Mouse (Mus musculus) forebrain, embryonic 15.5 days (tissue): ENCODE data around the gene Dnase1l3. TPM values are rescaled to one million over a fixed set of nuclear protein-coding genes. Genes with fewer than 3 reads are reported as not detected.

Experiments
- ATAC-seq: fragments of 200-750 bp; cut with Nextera tagmentation; replicated peaks from 2 replicates; pipeline ENCODE4 v1.8.0; 2017; ENCODE audit warnings: mild to moderate bottlenecking, moderate TSS enrichment, moderate library complexity
- H3K27ac ChIP-seq: fragments of 300-500 bp; sonication (generic); replicated peaks from 2 replicates; pipeline ENCODE4 v1.5.1; 2015; ENCODE audit warnings: mild to moderate bottlenecking, inconsistent platforms
- H3K27me3 ChIP-seq: fragments of 300-500 bp; sonication (generic); 2 replicates; pipeline ENCODE4 v1.6.1; 2015; ENCODE audit warnings: inconsistent platforms
- H3K36me3 ChIP-seq: fragments of 300-500 bp; sonication (generic); 2 replicates; pipeline ENCODE4 v1.6.1; 2015; ENCODE audit warnings: mild to moderate bottlenecking, inconsistent platforms
- H3K4me1 ChIP-seq: fragments of 300-500 bp; sonication (generic); 2 replicates; pipeline ENCODE4 v1.6.1; 2015; ENCODE audit warnings: inconsistent platforms
- H3K4me2 ChIP-seq: fragments of 300-500 bp; sonication (generic); replicated peaks from 2 replicates; pipeline ENCODE4 v1.6.1; 2015; ENCODE audit warnings: mild to moderate bottlenecking, inconsistent platforms
- H3K4me3 ChIP-seq: fragments of 300-500 bp; sonication (generic); 2 replicates; pipeline ENCODE4 v1.5.1; 2015; ENCODE audit warnings: mild to moderate bottlenecking, inconsistent platforms
- H3K9ac ChIP-seq: fragments of 300-500 bp; sonication (generic); replicated peaks from 2 replicates; pipeline ENCODE4 v1.6.1; 2015; ENCODE audit warnings: mild to moderate bottlenecking, inconsistent platforms
- H3K9me3 ChIP-seq: fragments of 300-500 bp; sonication (generic); 2 replicates; pipeline ENCODE4 v1.6.1; 2016; ENCODE audit warnings: inconsistent platforms
- WGBS: fragments of 180-500 bp; shearing (Covaris S2); methylation state at CpG from one replicate; pipeline ENCODE4 v1.1.7; 2015; ENCODE audit warnings: mixed read lengths; 5-methylcytosine and 5-hydroxymethylcytosine counted together
- polyA plus RNA-seq: library from polyadenylated mRNA; unstranded; fragments of >200 nt; fragmentation: Nextera tagmentation; extraction: Ambion mirVana; gene quantifications from 2 replicates; pipeline ENCODE4 v1.2.1, GENCODE M21; 2015

Gene Dnase1l3
- polyA plus RNA-seq, 1 experiment from 2014 or later: 0.09 TPM

- Histone ChIP-seq H3K27ac (no peak overlapping the region), H3K36me3 (no peaks in the 10 kb centered on the region), H3K9me3 (no peaks in the 10 kb centered on the region), H3K4me2 (no peak overlapping the region), H3K9ac (no peak overlapping the region), H3K4me3 (no peak overlapping the region), H3K4me1 (no peaks in the 10 kb centered on the region), H3K27me3 (no peaks in the 10 kb centered on the region)
- WGBS: 54% methylated on average over 11 of the region's 11 CpGs
- peak; percentile 78 for ATAC-seq
Observed at GRCm38 (mm10) chr14:7964219-7964889, 30.0 kb downstream of the Dnase1l3 start.

DNA sequence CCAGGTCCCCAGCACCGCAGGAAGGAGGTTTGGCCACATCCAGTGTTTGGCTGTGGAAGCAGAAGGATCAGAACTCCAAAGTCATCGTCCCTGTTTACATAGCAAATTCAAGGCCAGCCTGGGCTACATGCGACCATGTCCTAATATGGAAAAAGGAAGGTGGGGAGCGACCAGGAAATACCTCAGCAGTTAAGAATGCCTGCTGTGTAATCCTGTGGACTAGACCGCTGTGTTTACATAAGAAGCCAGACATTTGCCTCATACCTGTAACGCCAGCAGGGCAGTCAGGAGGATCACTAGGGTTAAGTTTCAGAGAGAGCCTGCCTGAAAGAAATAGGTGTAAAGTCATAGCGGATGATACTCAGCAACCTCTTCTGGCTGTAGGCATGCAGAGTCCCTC, 31.2 kb downstream of the Dnase1l3 start:
- Histone ChIP-seq H3K27me3 (no peaks in the 10 kb centered on the region), H3K36me3 (no peaks in the 10 kb centered on the region), H3K27ac (no peak overlapping the region), H3K9me3 (no peaks in the 10 kb centered on the region), H3K4me2 (no peak overlapping the region), H3K4me1 (no peaks in the 10 kb centered on the region), H3K9ac (no peak overlapping the region), H3K4me3 (no peak overlapping the region)
- ATAC-seq: no peak
- 69% methylated on average over 7 of the region's 7 CpGs for WGBS

GRCm38 (mm10) chr14:7962626-7963025, 31.7 kb downstream of the Dnase1l3 start:
- no peaks in the 10 kb centered on the region for H3K9me3 ChIP-seq
- H3K36me3 ChIP-seq: no peaks in the 10 kb centered on the region
- no peak overlapping the region for H3K9ac ChIP-seq
- 71% methylated on average over 2 of the region's 2 CpGs for WGBS
- H3K27me3 ChIP-seq: no peaks in the 10 kb centered on the region
- H3K4me3 ChIP-seq: no peak overlapping the region
- H3K27ac ChIP-seq: no peak overlapping the region
- no peak overlapping the region for H3K4me2 ChIP-seq
- no peak for ATAC-seq
- H3K4me1 ChIP-seq: no peaks in the 10 kb centered on the region

GRCm38 (mm10) chr14:7961714-7962113, 32.7 kb downstream of the Dnase1l3 start:
- ATAC-seq: no peak
- no peak overlapping the region for H3K27ac ChIP-seq

GRCm38 (mm10) chr14:7960616-7961015, 33.8 kb downstream of the Dnase1l3 start:
- Histone ChIP-seq H3K4me2 (no peak overlapping the region), H3K27ac (no peak overlapping the region), H3K4me1 (no peaks in the 10 kb centered on the region), H3K9ac (no peak overlapping the region), H3K36me3 (no peaks in the 10 kb centered on the region), H3K9me3 (no peaks in the 10 kb centered on the region), H3K27me3 (no peaks in the 10 kb centered on the region), H3K4me3 (no peak overlapping the region)
- peak; percentile 27 for ATAC-seq
- 49% methylated on average over 11 of the region's 11 CpGs for WGBS

More at GRCm38 (mm10) chr14:7961714-7962113, 32.7 kb downstream of the Dnase1l3 start:
- no peak overlapping the region for H3K4me3 ChIP-seq
- H3K9ac ChIP-seq: no peak overlapping the region
- no peaks in the 10 kb centered on the region for H3K4me1 ChIP-seq
- no peaks in the 10 kb centered on the region for H3K27me3 ChIP-seq
- H3K9me3 ChIP-seq: no peaks in the 10 kb centered on the region
- WGBS: 34% methylated on average over 5 of the region's 5 CpGs
- no peaks in the 10 kb centered on the region for H3K36me3 ChIP-seq
- no peak overlapping the region for H3K4me2 ChIP-seq

GRCm38 (mm10) chr14:7957049-7957448, 37.3 kb downstream of the Dnase1l3 start, which contains the start of gene Gm45521:
TSS of gene Gm45521 (plus strand) at chr14:7957288.
- Histone ChIP-seq H3K9me3 (no peaks in the 10 kb centered on the region), H3K4me3 (no peak within 1 kb of the TSS), H3K9ac (no peak within 1 kb of the TSS), H3K27ac (no peak within 1 kb of the TSS), H3K4me2 (no peak within 1 kb of the TSS), H3K36me3 (no peaks in the 10 kb centered on the region), H3K4me1 (peaks cover 7% of the 10 kb centered on the region; the same call in 1 of the 2 replicates), H3K27me3 (no peaks in the 10 kb centered on the region)
- ATAC-seq: 0 out of 2 replicates have a peak, but pooled peaks have one; percentile 27
- 46% methylated on average over 9 of the region's 9 CpGs for WGBS

GRCm38 (mm10) chr14:7956427-7956826, 37.9 kb downstream of the Dnase1l3 start:
- Histone ChIP-seq H3K36me3 (peaks cover 4% of the 10 kb centered on the region; the same call in 1 of the 2 replicates), H3K4me3 (no peak overlapping the region), H3K27ac (no peak overlapping the region), H3K4me1 (peaks cover 7% of the 10 kb centered on the region; the same call in 1 of the 2 replicates), H3K9ac (no peak overlapping the region), H3K4me2 (no peak overlapping the region), H3K9me3 (no peaks in the 10 kb centered on the region), H3K27me3 (no peaks in the 10 kb centered on the region)
- WGBS: 85% methylated on average over 10 of the region's 10 CpGs
- ATAC-seq: no peak

GRCm38 (mm10) chr14:7954071-7954471, 40.3 kb downstream of the Dnase1l3 start:
- H3K27ac ChIP-seq: 0 out of 2 replicates have a peak overlapping the region, but pooled peaks have one; percentile 27
- H3K4me2 ChIP-seq: no peak overlapping the region
- H3K9ac ChIP-seq: no peak overlapping the region
- WGBS: 29% methylated on average over 6 of the region's 6 CpGs
- H3K9me3 ChIP-seq: no peaks in the 10 kb centered on the region
- H3K27me3 ChIP-seq: no peaks in the 10 kb centered on the region
- H3K4me3 ChIP-seq: no peak overlapping the region
- ATAC-seq: no peak
- peaks cover 7% of the 10 kb centered on the region; the same call in 1 of the 2 replicates for H3K4me1 ChIP-seq
- peaks cover 23% of the 10 kb centered on the region for H3K36me3 ChIP-seq

DNA sequence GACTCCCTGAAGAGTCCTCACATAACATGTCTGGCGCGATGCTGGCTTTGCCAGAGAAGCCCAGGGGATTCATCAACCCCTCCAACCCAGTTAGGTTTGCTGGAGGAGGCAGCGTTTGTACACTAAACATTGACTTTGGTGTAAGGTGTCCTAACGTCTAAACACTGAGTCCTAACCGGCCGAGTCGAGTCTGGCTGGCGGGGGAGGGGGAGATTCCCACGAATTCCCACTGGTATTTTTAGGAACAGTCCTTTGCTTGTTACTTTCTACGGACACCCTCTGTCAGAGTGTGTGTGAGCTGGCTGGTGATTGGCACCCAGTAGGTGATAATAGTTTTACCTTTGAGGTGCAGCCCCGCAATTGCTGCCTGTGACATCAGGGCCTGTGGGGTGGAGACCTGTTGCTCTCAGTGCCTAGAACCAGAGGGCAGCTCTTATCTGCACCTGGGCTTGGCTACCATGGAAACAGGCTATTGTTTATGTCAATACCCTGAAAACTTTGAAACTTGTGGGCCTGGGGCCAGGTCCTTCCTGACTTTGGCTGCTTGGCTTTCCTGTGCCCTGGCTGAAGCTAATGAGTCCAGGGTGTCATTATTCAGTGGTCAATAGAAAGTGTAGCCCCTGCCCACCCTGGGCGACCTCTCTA, 41.6 kb downstream of the Dnase1l3 start:
- peaks cover 31% of the 10 kb centered on the region for H3K36me3 ChIP-seq
- 0 out of 2 replicates have a peak overlapping the region, but pooled peaks have one; percentile 2 for H3K27ac ChIP-seq
- ATAC-seq: 0 out of 2 replicates have a peak, but pooled peaks have one; percentile 27
- H3K4me2 ChIP-seq: no peak overlapping the region
- H3K9ac ChIP-seq: no peak overlapping the region
- no peaks in the 10 kb centered on the region for H3K27me3 ChIP-seq
- no peak overlapping the region for H3K4me3 ChIP-seq
- no peaks in the 10 kb centered on the region for H3K9me3 ChIP-seq
- 36% methylated on average over 12 of the region's 12 CpGs for WGBS
- peaks cover 7% of the 10 kb centered on the region; the same call in 1 of the 2 replicates for H3K4me1 ChIP-seq

DNA sequence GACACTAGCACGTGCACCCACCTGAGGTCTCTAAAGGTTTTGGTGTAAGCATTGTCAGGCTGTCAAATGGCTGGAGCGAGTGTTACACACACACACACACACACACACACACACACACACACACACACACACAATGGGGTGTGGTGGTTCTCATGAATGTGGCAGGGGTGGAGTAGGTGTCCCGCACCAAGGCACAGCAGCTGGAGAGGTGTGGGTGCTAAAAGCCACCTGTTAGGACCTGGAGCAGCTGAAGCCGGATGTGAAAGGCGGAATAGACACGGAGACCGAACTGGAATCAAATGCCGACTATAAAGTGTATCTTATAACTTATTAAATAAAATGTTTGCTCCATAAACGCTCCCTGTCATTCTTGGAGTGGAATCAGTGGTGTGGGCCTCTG, 43.1 kb downstream of the Dnase1l3 start:
- Histone ChIP-seq H3K4me1 (peaks cover 7% of the 10 kb centered on the region; the same call in 1 of the 2 replicates), H3K9ac (no peak overlapping the region), H3K4me3 (no peak overlapping the region), H3K27me3 (no peaks in the 10 kb centered on the region), H3K4me2 (no peak overlapping the region), H3K27ac (no peak overlapping the region), H3K9me3 (no peaks in the 10 kb centered on the region), H3K36me3 (peaks cover 31% of the 10 kb centered on the region)
- 92% methylated on average over 9 of the region's 9 CpGs for WGBS
- no peak for ATAC-seq

DNA sequence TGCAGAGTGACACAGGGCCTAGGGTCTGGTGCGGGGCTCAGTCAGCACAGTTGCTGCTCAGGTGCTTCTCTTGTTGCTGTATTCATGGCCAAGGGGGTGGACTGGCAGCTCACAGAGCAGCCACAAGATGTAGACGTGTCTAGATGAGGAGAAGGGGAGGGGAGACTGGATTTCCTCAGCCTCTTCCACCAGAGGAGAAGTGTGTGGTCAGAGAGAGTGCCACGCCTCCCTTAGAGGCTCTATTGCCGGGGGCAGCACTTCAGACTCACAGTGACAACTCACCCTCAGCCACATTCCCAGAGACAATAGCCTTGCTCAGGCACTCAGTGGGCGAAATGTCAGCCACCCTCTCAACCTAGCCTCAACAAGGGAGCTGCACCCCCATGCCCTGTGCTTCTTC, 49.1 kb downstream of the Dnase1l3 start:
- WGBS: 81% methylated on average over 5 of the region's 5 CpGs
- peaks cover 36% of the 10 kb centered on the region for H3K36me3 ChIP-seq
- no peak for ATAC-seq

GRCm38 (mm10) chr14:7944349-7945039, 49.9 kb downstream of the Dnase1l3 start:
- WGBS: 57% methylated on average over 8 of the region's 8 CpGs
- H3K36me3 ChIP-seq: peaks cover 35% of the 10 kb centered on the region
- peaks cover 9% of the 10 kb centered on the region for H3K4me1 ChIP-seq
- no peak overlapping the region for H3K27ac ChIP-seq
- no peak for ATAC-seq
- H3K4me3 ChIP-seq: no peak overlapping the region
- no peaks in the 10 kb centered on the region for H3K27me3 ChIP-seq
- no peak overlapping the region for H3K9ac ChIP-seq
- no peak overlapping the region for H3K4me2 ChIP-seq
- no peaks in the 10 kb centered on the region for H3K9me3 ChIP-seq

More for the DNA sequence above, 49.1 kb downstream of the Dnase1l3 start:
- Histone ChIP-seq H3K4me2 (no peak overlapping the region), H3K27ac (no peak overlapping the region), H3K9me3 (no peaks in the 10 kb centered on the region), H3K27me3 (no peaks in the 10 kb centered on the region), H3K9ac (no peak overlapping the region), H3K4me3 (no peak overlapping the region), H3K4me1 (peaks cover 9% of the 10 kb centered on the region)
